Mouse (Mus musculus): Measurements from ENCODE around the gene Nrp1. TPM values are rescaled to one million over a fixed set of nuclear protein-coding genes. Genes with fewer than 3 reads are reported as not detected.

Nrp1 gene
- polyA plus RNA-seq, 1 experiment from 2014 or later: 8.7 TPM

DNA sequence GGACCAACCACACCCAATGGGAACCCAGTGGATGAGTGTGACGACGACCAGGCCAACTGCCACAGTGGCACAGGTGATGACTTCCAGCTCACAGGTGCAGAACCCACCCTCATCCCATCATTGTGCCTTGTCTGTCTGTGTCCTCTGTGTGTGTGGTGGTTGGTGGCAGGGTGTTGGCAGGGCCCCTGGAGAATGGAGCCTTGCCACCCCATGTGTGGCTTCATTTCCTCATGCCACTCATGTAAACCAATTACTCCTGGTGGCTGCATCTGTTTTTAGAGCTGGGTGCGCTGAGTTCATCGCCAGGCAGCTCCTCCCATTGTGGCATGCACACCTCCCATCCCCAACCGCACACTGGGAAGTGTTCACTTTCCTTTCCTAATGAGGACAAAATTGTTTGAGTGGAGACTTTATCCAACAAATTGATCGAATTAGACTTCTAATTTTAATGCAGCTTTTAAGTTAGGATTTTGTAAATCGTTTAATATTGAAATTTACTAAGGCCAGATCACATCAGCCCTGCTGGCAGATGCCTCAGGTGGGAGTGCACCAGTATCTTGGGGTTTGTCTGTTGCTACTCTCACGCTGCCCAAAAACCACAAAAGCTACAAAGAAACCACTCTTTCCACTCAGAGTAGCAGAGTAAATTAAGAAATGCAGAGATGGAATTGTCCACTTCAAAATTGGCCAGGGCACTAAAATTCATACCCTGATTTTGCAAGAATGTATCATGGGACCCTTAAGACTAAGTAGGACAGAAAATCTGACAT, 122.7 kb downstream of the Nrp1 start:
- TF ChIP-seq EP300 (IDR thresholded peaks at IDR 0.05; ENCODE audit: low read depth): no peak
- no peak for TF ChIP-seq CTCF (IDR thresholded peaks at IDR 0.05; ENCODE audit: low read depth)
- Histone ChIP-seq H3K4me3 (ENCODE audit: low read depth, low read length) (no peak overlapping the region), H3K36me3 (replicated peaks; ENCODE audit: insufficient read depth, low read length) (no peaks in the 10 kb centered on the region), H3K9me3 (ENCODE audit: low read length) (no peaks in the 10 kb centered on the region), H3K27me3 (ENCODE audit: insufficient read depth, low read length) (no peaks in the 10 kb centered on the region), H3K27ac (ENCODE audit: low read depth) (no peak overlapping the region), H3K9ac (replicated peaks) (no peak overlapping the region), H3K4me1 (ENCODE audit: insufficient read depth) (peaks cover 16% of the 10 kb centered on the region), H3K4me2 (ENCODE audit: low read depth, low read length) (no peak overlapping the region)
- DNase-seq: no peak
- 60% methylated on average over 8 of the region's 8 CpGs for WGBS (ENCODE audit: insufficient replicate concordance)
- ATAC-seq: no peak

DNA sequence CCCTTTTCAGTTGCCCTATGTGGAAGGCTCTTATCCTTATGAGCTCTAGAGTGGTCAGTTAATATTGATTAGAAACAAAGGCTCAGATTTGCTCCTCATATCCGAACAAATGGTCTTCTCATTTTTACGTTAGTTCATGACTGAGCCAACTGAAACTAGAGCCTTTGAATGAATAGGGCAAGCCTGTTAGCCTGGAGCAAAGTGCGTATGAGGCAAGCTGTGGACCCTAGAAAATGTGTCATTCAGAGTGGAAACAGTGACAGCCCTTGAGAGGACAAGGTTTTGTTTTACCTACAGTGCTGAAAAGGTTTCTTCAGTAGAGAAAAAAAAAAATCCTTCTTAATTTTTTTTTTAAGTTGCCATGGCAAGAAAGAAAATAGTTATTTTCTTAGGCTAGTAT, 124.9 kb downstream of the Nrp1 start:
- Histone ChIP-seq H3K27ac (ENCODE audit: low read depth) (peak overlapping the region; percentile 85), H3K9me3 (ENCODE audit: low read length) (no peaks in the 10 kb centered on the region), H3K4me1 (ENCODE audit: insufficient read depth) (peaks cover 24% of the 10 kb centered on the region), H3K4me3 (ENCODE audit: low read depth, low read length) (no peak overlapping the region), H3K4me2 (ENCODE audit: low read depth, low read length) (0 out of 2 replicates have a peak overlapping the region, but pooled peaks have one; percentile 7), H3K9ac (replicated peaks) (no peak overlapping the region), H3K36me3 (replicated peaks; ENCODE audit: insufficient read depth, low read length) (no peaks in the 10 kb centered on the region), H3K27me3 (ENCODE audit: insufficient read depth, low read length) (no peaks in the 10 kb centered on the region)
- ATAC-seq (peak; percentile 53), DNase-seq (no peak)
- no peak; the same call in 1 of the 2 replicates for TF ChIP-seq EP300 (IDR thresholded peaks at IDR 0.05; ENCODE audit: low read depth)
- no peak for TF ChIP-seq CTCF (IDR thresholded peaks at IDR 0.05; ENCODE audit: low read depth)
- 50% methylated on average over 3 of the region's 3 CpGs for WGBS (ENCODE audit: insufficient replicate concordance)

DNA sequence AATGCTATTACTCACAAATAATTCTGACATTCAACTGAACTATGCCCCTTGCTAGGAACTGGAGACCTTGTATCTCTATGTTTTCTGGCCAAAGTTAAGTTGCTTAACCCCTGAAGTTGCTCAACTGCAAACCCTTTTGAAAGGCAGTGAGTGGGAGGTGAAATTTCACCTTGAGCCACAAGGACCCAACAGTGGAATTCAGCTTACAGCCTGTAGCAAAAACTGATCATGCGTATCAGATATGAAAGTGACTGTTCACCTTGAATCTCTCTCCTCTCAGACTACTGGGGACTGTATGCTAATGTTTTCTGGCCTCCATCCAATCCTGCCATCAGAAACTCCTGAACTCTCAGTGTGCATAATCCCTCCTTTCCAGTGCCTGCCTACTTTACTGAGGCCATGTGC, 126.3 kb downstream of the Nrp1 start:
- H3K27ac ChIP-seq (ENCODE audit: low read depth): peak overlapping the region; percentile 85
- H3K4me1 ChIP-seq (ENCODE audit: insufficient read depth): peaks cover 33% of the 10 kb centered on the region
- H3K9me3 ChIP-seq (ENCODE audit: low read length): no peaks in the 10 kb centered on the region
- peak; percentile 77 for TF ChIP-seq EP300 (IDR thresholded peaks at IDR 0.05; ENCODE audit: low read depth)
- TF ChIP-seq CTCF (IDR thresholded peaks at IDR 0.05; ENCODE audit: low read depth): 0 out of 2 replicates have a peak, but pooled peaks have one; percentile 9
- no peaks in the 10 kb centered on the region for H3K36me3 ChIP-seq (replicated peaks; ENCODE audit: insufficient read depth, low read length)
- no peak overlapping the region for H3K9ac ChIP-seq (replicated peaks)
- no peaks in the 10 kb centered on the region for H3K27me3 ChIP-seq (ENCODE audit: insufficient read depth, low read length)
- DNase-seq: no peak
- no peak overlapping the region for H3K4me3 ChIP-seq (ENCODE audit: low read depth, low read length)
- ATAC-seq: peak; percentile 81
- WGBS (ENCODE audit: insufficient replicate concordance): 55% methylated on average over 1 of the region's 1 CpGs
- H3K4me2 ChIP-seq (ENCODE audit: low read depth, low read length): no peak overlapping the region

DNA sequence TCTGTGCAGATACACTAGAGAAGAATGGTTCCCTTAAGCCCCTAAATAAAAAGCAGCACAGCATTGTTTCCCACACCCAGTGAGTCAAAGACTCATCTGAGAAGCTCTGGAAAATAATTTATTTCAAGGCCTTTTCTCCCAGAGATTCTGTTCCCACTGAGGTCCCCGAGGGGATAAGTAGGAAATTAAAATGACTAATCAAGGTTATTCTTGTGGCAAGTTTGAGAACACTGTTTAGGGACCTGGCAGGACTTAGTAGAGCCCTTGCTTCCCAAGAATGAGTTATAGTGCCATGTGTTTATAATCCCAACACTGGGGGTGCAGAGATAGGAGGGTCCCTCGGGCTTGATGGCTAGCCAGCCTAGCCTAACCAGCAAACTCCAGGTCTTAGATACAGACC, 127.6 kb downstream of the Nrp1 start:
- Histone ChIP-seq H3K4me1 (ENCODE audit: insufficient read depth) (peaks cover 33% of the 10 kb centered on the region), H3K4me3 (ENCODE audit: low read depth, low read length) (no peak overlapping the region), H3K27ac (ENCODE audit: low read depth) (peak overlapping the region; percentile 85), H3K27me3 (ENCODE audit: insufficient read depth, low read length) (no peaks in the 10 kb centered on the region), H3K4me2 (ENCODE audit: low read depth, low read length) (peak overlapping the region; percentile 33; the same call in 1 of the 2 replicates), H3K36me3 (replicated peaks; ENCODE audit: insufficient read depth, low read length) (no peaks in the 10 kb centered on the region), H3K9ac (replicated peaks) (no peak overlapping the region), H3K9me3 (ENCODE audit: low read length) (no peaks in the 10 kb centered on the region)
- 47% methylated on average over 2 of the region's 2 CpGs for WGBS (ENCODE audit: insufficient replicate concordance)
- ATAC-seq: no peak
- no peak for TF ChIP-seq CTCF (IDR thresholded peaks at IDR 0.05; ENCODE audit: low read depth)
- no peak for TF ChIP-seq EP300 (IDR thresholded peaks at IDR 0.05; ENCODE audit: low read depth)
- DNase-seq: no peak

DNA sequence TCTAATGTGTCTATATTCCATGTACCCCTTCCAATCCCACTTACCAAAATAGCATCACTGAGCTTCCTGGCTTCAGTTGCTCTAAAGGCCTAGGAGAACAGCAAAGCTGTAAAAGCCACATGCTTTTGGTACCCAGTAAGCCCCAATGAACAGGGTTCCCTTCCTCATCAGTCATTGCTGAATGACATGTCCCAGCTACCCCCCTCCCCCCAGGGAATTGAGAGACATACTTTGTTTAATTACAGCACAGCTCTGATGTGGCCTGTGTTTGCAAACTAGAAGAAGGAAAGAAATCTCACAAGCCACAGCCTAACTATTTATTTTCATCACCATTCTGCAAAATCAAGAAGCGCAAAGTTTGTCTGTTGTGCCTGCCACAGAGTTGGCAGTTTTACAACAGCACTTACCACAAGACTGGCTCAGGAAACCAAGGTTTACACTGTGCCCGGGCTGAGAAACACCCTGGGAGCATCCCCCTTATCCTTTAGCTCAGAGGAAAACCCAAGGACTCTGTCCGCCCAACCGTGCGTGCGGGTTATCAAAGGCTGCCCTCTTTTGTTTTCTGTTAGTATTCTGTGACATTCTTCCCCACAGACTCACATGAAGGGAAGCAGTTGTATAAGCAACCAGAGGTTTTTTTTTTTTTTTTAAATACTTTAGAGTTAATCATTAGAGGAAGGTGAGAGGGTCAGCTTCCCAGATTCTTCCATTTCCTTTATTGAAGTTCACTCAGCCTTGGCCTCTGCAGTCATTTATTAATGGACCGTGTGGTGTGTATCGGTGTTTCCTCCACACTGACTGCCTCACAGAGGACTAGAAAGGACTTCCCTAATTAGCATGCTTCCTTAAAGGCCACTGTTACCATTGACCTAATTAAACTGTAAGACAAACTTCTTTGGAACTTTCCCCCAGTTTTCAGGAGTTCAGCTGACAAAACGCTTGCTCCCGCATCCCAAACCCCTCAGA, 129.8 kb downstream of the Nrp1 start:
- H3K4me3 ChIP-seq (ENCODE audit: low read depth, low read length): peak overlapping the region; percentile 11; the same call in 1 of the 2 replicates
- DNase-seq (peak; percentile 33), ATAC-seq (peak; percentile 40)
- H3K4me2 ChIP-seq (ENCODE audit: low read depth, low read length): peak overlapping the region; percentile 50
- WGBS (ENCODE audit: insufficient replicate concordance): 18% methylated on average over 10 of the region's 10 CpGs
- no peak overlapping the region for H3K9ac ChIP-seq (replicated peaks)
- peaks cover 31% of the 10 kb centered on the region for H3K4me1 ChIP-seq (ENCODE audit: insufficient read depth)
- H3K27me3 ChIP-seq (ENCODE audit: insufficient read depth, low read length): no peaks in the 10 kb centered on the region
- H3K9me3 ChIP-seq (ENCODE audit: low read length): no peaks in the 10 kb centered on the region
- H3K27ac ChIP-seq (ENCODE audit: low read depth): peak overlapping the region; percentile 85
- TF ChIP-seq CTCF (IDR thresholded peaks at IDR 0.05; ENCODE audit: low read depth) (no peak), EP300 (IDR thresholded peaks at IDR 0.05; ENCODE audit: low read depth) (peak; percentile 33; the same call in 1 of the 2 replicates)
- no peaks in the 10 kb centered on the region for H3K36me3 ChIP-seq (replicated peaks; ENCODE audit: insufficient read depth, low read length)

DNA sequence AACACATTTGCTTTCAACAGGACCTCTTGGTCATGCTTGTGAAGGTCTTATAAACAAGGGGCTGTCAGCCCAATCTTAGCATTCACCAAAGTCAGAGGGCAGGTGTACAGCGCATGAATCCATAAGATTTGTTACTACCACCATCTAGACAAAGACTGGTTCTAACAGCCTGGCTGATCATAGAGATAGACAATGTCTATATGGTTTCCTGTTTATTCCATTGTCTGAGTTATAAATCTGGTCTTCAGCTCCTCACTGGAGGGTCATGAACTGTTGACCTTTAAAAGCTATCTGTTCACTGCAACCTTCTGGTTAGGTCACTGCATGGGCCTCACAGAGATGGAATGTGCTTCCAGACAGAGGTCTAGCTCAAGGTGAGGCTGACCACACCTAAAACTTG, 130.9 kb downstream of the Nrp1 start:
- 79% methylated on average over 1 of the region's 1 CpGs for WGBS (ENCODE audit: insufficient replicate concordance)
- H3K27ac ChIP-seq (ENCODE audit: low read depth): peak overlapping the region; percentile 85
- no peak overlapping the region for H3K4me2 ChIP-seq (ENCODE audit: low read depth, low read length)
- H3K36me3 ChIP-seq (replicated peaks; ENCODE audit: insufficient read depth, low read length): no peaks in the 10 kb centered on the region
- no peaks in the 10 kb centered on the region for H3K27me3 ChIP-seq (ENCODE audit: insufficient read depth, low read length)
- ATAC-seq: no peak
- TF ChIP-seq EP300 (IDR thresholded peaks at IDR 0.05; ENCODE audit: low read depth): no peak
- no peak for TF ChIP-seq CTCF (IDR thresholded peaks at IDR 0.05; ENCODE audit: low read depth)
- DNase-seq: no peak
- no peak overlapping the region for H3K9ac ChIP-seq (replicated peaks)
- H3K4me1 ChIP-seq (ENCODE audit: insufficient read depth): peaks cover 27% of the 10 kb centered on the region
- no peaks in the 10 kb centered on the region for H3K9me3 ChIP-seq (ENCODE audit: low read length)
- no peak overlapping the region for H3K4me3 ChIP-seq (ENCODE audit: low read depth, low read length)

All from liver, postnatal 0 days (tissue).